In the genomic region with DNA sequence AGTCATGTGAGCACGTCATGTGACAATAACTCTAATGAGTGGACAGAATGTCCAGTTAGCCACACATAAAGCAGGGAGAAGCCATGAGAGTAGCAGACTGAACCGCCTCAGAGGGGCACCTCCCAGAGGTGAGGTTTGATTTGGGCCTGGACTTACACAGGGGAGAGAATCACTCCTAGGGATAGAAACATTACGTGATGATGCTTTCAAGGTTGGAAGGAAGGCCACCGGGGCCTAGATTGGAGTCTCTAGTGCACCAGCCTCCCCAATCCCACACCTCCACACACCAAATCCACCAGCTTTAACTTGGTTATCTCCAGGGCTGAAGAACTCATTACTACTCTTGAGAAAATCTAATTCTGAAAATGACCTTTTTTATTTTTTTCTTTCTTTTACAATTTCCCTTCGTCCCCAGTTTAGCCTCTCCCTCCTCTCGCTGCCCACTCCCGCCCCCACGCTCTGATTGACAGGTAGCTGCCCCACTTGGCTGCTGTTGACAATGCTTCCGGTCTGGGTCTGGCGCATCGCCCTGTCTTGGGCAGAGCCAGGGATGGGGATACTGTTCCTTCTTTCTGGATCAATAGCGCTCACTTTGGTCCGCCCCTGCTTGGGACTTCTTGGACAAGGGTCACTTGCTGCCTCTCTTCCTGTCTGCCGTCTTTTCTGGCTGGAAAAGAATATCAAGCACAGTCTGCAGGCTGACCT, we compare ENCODE assay signal across 8 mouse cellular contexts.
DNase-seq lines count a peak whose midpoint lies in the region; ATAC-seq lines count a peak whose summit lies in the region.

No protein-coding gene starts in this region.

- H3K27ac ChIP-seq in forebrain, embryonic 10.5 days, result peak overlapping the region; percentile 63; the same call in 1 of the 2 replicates
- H3K27ac ChIP-seq in forebrain, embryonic 12.5 days, result no peak overlapping the region
- peak overlapping the region; percentile 51; the same call in 1 of the 2 replicates for H3K27ac ChIP-seq in hindbrain, embryonic 14.5 days

- H3K4me3 ChIP-seq in forebrain, embryonic 10.5 days, result no peak overlapping the region
- H3K4me3 ChIP-seq in forebrain, embryonic 12.5 days (replicated peaks), result no peak overlapping the region
- no peak overlapping the region for H3K4me3 ChIP-seq in hindbrain, embryonic 14.5 days (replicated peaks; ENCODE audit: low read length)

- WGBS in forebrain, embryonic 10.5 days, result 80% methylated on average over 14 of the region's 14 CpGs
- WGBS in forebrain, embryonic 12.5 days, result 81% methylated on average over 14 of the region's 14 CpGs
- 65% methylated on average over 14 of the region's 14 CpGs for WGBS in hindbrain, embryonic 14.5 days

- H3K27me3 ChIP-seq in forebrain, embryonic 10.5 days (ENCODE audit: poor library complexity, severe bottlenecking), result peaks cover 30% of the 10 kb centered on the region
- H3K27me3 ChIP-seq in forebrain, embryonic 12.5 days, result peaks cover 29% of the 10 kb centered on the region; the same call in 1 of the 2 replicates
- H3K27me3 ChIP-seq in hindbrain, embryonic 14.5 days (ENCODE audit: control insufficient read depth, insufficient read depth, low read length), result no peaks in the 10 kb centered on the region

- H3K36me3 ChIP-seq in forebrain, embryonic 10.5 days (replicated peaks), result no peaks in the 10 kb centered on the region
- no peaks in the 10 kb centered on the region for H3K36me3 ChIP-seq in forebrain, embryonic 12.5 days (replicated peaks)
- H3K36me3 ChIP-seq in hindbrain, embryonic 14.5 days (replicated peaks; ENCODE audit: control insufficient read depth, insufficient read depth), result no peaks in the 10 kb centered on the region

- DNase-seq in forebrain, embryonic 10.5 days (ENCODE audit: extremely low spot score, low spot score), result no peak
- DNase-seq in ovary, postnatal 36 days (ENCODE audit: low spot score), result peak; percentile 46
- DNase-seq in ovary, adult 18-20 months (ENCODE audit: low spot score), result no peak
- no peak for DNase-seq in hindbrain, embryonic 14.5 days (ENCODE audit: low spot score)
- peak; percentile 27 for DNase-seq in right cerebral cortex, postnatal 25 days
- no peak for DNase-seq in frontal cortex, postnatal 25 days (ENCODE audit: low spot score in 2 of 2)
- no peak for DNase-seq in layer of hippocampus, adult 9-11 months

- no peaks in the 10 kb centered on the region for H3K9me3 ChIP-seq in forebrain, embryonic 10.5 days
- no peaks in the 10 kb centered on the region for H3K9me3 ChIP-seq in forebrain, embryonic 12.5 days
- no peaks in the 10 kb centered on the region for H3K9me3 ChIP-seq in hindbrain, embryonic 14.5 days (ENCODE audit: control insufficient read depth, low read length)

- no peak for ATAC-seq in forebrain, embryonic 12.5 days (ENCODE audit: low FRiP score)
- no peak for ATAC-seq in hindbrain, embryonic 14.5 days (ENCODE audit: low FRiP score)

- H3K4me1 ChIP-seq in forebrain, embryonic 10.5 days, result peaks cover 28% of the 10 kb centered on the region
- H3K4me1 ChIP-seq in forebrain, embryonic 12.5 days, result peaks cover 19% of the 10 kb centered on the region
- peaks cover 17% of the 10 kb centered on the region for H3K4me1 ChIP-seq in hindbrain, embryonic 14.5 days (replicated peaks; ENCODE audit: control insufficient read depth, insufficient read depth, low read length)

- H3K4me2 ChIP-seq in forebrain, embryonic 12.5 days, result no peak overlapping the region
- no peak overlapping the region for H3K4me2 ChIP-seq in hindbrain, embryonic 14.5 days (replicated peaks)

- H3K9ac ChIP-seq in forebrain, embryonic 12.5 days, result no peak overlapping the region
- no peak overlapping the region; the same call in 1 of the 2 replicates for H3K9ac ChIP-seq in hindbrain, embryonic 14.5 days

Comparison
In these comparisons a context has a peak if more than half of its experiments do, and no peak if none do; other contexts are left out.
1. DNase-seq: peak in ovary, postnatal 36 days (single experiment) and right cerebral cortex, postnatal 25 days (single experiment); none in forebrain, embryonic 10.5 days (single experiment), ovary, adult 18-20 months (single experiment), hindbrain, embryonic 14.5 days (single experiment), frontal cortex, postnatal 25 days (0 of 2) and layer of hippocampus, adult 9-11 months (single experiment).